Mouse (Mus musculus) left cerebral cortex, postnatal 25 days (tissue): ENCODE measurements around the gene Snx11. TPM values are rescaled to one million over a fixed set of nuclear protein-coding genes. Genes with fewer than 3 reads are reported as not detected.

Experiments
- DNase-seq, 2 experiments: peaks; one replicate each; pipeline ENCODE4 v3.0.0; 2022; ENCODE audit warnings: low spot score in 2 of 2, mixed read lengths in 1 of 2
- intact Hi-C: fragments of 180-260 bp; cut with DNase I; formaldehyde crosslinking; loops from one replicate; pipeline ENCODE4 v1.15.1; 2025
- total RNA-seq, 2 experiments: library from RNA; stranded (reverse); gene quantifications; 2 replicates each; pipeline ENCODE4 v1.2.3; 2021

The Snx11 gene
- total RNA-seq, 2 experiments from 2014 or later: 43.3 to 47.3 TPM

DNA sequence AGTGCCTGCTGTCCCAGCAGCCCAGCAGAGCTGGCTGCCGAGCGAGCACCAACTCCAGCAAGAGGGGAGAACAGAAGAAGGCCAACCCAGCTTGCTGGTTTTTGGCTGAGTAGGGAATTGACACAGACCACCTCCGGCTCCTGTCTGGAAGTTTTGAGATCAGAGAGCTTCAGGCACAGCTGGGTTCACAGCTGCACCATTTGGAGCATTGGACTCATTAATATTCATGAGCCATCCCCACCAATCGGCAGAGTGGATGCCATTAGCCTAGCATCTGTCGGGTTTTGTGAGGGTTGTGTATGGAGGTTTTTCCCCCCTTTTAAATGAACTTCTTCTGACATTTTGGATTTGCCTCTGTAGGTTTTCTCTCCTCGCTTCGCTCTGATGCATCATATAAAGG, 10.3 kb downstream of the Snx11 start:
- intact Hi-C loops: no loop called here
- DNase-seq: peak in 1 of 2 experiments; percentile 34

DNA sequence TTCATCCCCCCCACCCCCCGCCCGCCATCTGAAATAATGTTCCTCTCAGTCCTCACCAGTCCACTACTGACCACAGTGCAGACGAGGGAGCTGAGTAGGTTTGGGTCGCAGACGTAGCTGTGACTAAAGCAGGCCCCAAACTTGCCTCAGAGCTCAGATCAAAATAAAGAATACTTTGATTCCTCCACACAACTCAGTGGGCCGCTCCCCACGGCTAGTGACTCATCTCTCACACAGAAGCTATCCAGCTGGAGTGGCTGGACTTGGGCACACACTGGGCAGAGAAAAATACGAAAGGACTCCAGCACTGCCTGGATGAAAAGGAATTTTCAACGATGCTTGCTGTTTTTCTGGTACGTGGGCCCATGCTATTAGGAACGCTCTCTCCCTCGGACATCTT, 10.8 kb downstream of the Snx11 start:
- DNase-seq: peak in 1 of 2 experiments; percentile 81
- intact Hi-C loops: no loop called here

DNA sequence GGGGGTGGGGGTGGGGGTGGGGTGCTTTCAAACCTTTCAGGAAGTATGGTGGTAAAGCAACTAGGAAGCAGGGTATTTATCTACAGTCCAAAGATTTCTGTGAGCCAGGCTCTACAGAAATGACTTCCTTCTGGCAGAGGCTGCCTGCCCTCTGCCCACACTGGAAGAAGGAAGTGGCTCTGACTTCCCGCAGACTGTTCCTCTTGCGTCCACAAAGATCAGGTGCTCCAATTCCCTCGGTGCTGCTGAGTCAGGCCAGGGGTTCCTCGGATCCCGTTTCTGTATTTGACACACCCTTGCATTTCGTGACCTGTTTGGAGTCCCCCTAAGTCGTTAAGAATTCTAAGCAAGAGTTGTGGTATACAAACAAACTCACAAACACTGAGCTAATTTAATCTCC, 11.7 kb downstream of the Snx11 start:
- intact Hi-C loops: no loop called here
- no peak for DNase-seq

DNA sequence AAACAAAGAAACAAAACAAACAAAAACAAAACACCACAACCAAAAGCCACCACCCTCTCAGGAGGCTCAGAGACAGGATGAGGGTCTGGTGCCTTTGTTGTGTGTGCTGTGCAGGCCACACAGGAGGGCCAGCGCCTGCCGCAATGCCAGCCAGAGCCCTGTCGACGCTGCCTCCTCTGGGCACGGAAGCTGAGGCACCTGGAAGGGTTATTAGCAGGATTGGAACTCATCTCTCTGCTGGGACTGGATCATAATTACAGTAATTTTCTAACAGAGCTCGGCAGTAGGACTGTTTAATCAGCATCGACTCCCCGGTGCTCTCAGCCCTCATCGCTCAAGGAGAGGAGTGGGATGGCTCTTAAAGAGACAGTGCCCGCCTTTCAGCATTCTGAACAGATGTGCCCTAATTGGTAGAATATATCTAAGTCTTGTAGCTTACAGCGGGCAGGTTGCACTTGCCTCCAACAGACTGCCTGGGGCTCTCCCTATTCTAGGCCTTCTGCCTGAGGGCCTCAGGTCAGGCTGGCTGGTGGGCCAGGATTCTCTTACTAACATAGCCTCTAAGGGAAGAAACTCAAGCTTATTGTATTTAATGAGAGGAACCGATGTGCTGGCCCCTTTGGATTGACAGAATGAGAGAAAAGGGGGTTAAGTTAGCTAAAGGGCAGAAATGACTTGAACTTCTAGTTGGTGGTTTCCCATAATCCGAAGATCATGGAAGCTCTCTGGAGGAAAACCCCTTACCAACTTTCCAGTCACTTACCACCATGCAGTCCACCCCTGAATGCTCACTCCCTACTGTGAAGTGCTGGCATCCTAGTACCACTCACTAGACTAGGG, 12.6 kb downstream of the Snx11 start:
- DNase-seq: no peak
- intact Hi-C loops: no loop called here

DNA sequence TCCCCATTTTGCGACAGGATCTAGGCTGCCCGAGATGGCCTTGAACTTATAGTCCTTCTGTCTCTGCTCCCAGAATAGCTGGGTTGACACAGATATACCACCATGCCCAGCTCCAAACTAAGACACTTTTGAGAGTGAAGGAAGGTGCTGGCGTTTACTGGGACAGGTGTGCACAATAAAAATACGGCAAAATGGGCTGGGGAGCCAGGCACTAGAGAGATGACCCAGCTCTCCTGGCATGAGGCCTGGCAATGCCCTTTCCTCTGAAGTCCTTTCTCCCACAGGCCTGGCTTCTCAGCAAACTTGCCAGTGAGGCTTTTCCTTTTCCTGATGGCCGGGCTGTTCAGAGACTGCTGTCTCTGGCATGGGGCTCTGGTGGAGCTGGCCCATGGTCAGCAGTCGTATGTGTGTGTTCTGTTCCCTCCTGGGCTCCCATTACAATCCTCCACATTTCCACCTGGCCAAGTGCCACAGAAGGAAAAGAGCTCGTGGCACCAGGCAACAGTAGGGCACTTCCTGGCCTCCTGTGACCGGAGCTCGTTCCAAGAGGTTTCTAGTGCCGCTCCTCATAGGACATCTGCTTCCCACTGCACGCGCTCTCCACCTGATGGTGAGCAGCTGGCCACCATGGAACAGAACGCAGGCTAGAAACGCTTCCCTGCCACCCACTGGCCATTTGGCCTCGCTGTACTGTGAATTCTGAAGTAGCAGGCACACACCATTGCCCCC, 14.5 kb downstream of the Snx11 start:
- intact Hi-C loops: no loop called here
- no peak for DNase-seq

DNA sequence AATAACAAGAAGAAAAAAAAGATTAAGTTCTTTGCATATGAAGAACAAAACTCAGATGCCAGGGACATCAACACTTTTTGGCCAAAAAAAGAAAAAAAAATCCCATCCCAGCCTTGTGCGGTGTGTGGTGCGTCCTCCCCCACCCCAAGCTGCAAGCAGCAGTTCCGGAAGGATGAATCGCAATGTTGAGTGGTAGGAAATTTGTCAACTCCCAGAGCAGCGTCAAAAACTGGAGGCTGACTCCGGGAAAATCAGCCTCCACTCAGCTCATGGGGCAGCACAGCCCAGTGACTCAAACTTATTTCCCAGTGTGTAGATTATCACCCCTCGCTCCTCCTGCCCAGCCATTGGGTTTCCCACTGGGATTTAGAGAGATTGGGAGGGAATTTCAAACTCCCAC, 15.4 kb downstream of the Snx11 start:
- peak in 1 of 2 experiments; percentile 84 for DNase-seq
- intact Hi-C loops: loop anchor here (2.0 kb wide), 1 partner anchor 99 kb away; no protein-coding TSS in a partner anchor

DNA sequence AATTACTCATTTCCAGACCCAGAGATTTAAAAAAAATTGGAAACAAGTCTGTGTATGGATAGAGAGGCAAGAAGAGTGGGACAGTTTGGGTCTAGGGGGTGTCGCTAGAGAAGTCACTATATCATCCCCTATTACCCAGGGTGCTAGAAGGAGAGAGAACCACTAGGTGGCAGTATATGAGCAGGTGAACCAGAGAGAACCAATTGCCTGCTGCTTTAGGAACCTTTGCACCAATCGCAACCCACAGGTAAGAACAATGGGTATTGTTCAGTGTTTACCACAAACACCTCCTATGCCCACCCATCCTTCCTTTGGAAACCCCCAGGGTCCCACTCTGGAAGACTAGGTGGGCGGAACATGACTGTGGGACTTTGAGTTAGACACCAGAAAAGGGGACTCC, 17.3 kb downstream of the Snx11 start:
- peak in 1 of 2 experiments; percentile 78 for DNase-seq
- intact Hi-C loops: loop anchor here (2.0 kb wide), 1 partner anchor 101 kb away; no protein-coding TSS in a partner anchor

DNA sequence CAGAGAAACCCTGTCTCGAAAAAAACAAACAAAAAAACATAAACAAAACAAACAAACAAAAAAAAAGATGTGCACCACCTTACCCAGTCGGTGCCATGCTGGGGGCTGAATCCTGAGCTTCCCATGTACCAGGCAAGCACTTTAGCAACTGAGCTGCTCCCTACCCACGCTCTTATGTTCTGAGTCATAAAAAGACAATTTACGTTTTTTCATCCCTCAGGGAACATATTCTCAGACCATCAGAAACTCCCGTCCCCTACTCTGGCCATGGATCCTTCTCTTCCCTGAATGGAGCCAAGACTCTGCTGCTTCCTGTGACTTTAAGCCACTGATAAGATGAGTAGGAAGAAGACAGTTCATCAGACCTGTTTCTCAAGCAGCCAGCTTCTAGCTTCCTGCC, 19.0 kb downstream of the Snx11 start:
- DNase-seq: peak in 1 of 2 experiments; percentile 43
- intact Hi-C loops: no loop called here

DNA sequence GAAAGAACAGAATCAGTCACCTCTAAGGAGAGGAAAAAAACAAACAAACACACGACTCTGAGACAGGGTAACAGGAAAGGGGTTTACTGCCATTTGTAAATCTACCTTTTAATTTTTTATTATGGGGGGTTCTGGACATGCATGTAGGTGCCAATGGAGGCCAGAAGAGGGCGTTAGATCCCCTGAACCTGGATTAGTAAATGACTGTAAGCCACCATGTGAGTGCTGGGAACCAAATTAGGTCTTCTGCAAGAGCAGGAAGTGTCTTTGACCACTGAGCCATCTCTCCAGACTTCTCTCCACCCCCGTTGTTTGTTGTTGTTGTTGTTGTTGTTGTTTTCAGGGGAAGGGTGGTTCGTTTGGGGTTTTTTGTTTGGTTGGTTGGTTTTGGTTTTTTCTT, 19.9 kb downstream of the Snx11 start:
- intact Hi-C loops: no loop called here
- DNase-seq: no peak

DNA sequence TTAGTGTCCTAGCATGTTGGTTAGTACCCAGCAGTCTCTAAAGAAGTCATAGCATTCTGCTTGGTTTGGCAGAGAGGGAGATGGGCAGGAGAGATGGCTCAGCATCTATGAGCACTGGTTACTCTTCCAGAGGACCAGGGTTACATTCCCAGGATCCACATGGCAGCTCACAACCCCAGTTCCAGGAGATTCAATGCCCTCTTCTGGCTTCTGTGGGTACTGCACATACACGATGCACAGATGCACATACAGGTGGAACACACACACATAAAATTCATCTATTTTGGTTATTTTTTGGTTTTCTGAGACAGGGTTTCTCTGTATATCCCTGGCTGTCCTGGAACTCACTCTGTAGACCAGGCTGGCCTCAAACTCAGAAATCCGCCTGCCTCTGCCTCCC, 22.1 kb downstream of the Snx11 start:
- intact Hi-C loops: no loop called here
- DNase-seq: no peak

DNA sequence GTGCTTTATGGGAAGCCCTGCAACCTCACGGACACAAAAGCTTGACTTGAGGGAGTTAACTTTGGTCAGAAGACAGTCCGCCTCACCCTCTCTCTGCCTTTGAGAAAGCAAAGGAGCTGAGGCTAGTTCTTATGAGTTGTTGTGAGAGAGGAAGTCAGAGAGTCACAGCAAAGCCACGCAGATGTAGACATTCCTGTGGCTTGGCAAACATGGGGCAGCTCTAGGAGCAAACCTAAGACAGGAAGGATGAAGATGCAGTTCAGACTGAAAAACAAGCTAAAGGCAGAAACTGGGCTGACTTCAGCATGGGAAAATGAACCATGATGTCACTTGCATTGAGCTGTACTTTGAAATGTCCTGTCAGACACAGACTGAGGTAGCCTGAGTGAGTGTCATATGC, 29.8 kb downstream of the Snx11 start:
- no peak for DNase-seq
- intact Hi-C loops: loop anchor here (10.0 kb wide), 2 partner anchors 553 to 733 kb away; partner anchors contain the start of gene Hoxb13

DNA sequence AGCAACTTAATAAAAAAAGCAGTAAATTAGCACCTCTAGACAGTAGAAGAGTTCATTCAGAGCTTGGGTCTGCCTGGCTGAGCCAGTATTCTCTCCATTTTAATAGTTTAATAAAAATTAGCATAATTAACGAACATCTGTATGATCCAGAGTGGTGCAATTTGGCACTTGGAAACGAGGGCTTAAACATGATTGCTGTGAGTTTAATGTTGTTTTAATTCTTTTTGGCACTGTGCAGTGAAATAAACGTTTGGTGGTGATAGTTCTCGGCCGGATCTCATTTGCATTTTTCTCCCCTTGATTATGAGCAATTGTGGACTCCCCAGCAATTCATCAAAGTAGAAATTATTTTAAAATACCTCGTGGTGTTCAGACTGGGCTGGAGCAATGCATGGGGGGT, 30.7 kb downstream of the Snx11 start:
- no peak for DNase-seq
- intact Hi-C loops: loop anchor here (10.0 kb wide), 2 partner anchors 552 to 732 kb away; partner anchors contain the start of gene Hoxb13

DNA sequence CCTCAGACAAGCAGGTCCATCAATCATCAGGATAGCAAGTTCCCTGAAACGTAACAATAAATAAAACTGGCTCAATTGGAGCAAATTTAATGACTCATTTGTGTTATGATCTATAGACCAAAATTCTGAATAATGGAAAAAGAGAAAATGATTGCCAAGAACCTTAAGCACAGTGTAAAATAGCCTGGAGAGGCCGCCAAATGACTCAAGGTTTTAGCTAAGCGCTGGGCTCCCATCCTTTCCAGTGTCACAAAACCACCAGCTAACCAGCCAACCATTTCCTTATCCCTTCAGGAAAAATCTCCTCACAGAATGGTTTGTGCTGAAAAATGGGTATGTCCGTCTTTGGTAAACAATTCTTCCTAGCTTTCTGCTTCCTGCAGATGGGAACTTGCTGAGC, 33.5 kb downstream of the Snx11 start:
- intact Hi-C loops: loop anchor here (5.0 to 10.0 kb wide), 3 partner anchors 467 to 729 kb away; partner anchors contain the start of gene Hoxb13
- DNase-seq: no peak

DNA sequence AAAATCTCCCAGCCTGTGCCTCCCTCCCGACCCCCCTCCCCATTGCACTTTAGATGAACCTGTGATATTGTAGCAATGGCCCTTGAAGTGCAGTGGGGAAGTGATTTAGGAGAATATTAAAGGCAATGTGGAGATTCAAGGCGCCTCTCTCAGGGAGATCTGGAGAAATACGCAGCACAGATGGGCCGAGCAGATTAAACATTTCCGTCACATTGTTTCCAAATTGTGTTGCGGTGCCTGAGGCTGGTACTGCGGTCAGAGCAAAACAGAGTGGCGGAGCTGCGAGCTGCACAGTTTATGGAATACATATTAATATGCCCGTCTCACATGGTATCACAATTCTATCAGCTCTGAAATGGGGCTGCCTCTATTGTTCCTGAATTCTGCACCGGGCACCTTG, 34.4 kb downstream of the Snx11 start:
- intact Hi-C loops: loop anchor here (5.0 to 10.0 kb wide), 3 partner anchors 466 to 728 kb away; partner anchors contain the start of gene Hoxb13
- peak in 1 of 2 experiments; percentile 15 for DNase-seq

DNA sequence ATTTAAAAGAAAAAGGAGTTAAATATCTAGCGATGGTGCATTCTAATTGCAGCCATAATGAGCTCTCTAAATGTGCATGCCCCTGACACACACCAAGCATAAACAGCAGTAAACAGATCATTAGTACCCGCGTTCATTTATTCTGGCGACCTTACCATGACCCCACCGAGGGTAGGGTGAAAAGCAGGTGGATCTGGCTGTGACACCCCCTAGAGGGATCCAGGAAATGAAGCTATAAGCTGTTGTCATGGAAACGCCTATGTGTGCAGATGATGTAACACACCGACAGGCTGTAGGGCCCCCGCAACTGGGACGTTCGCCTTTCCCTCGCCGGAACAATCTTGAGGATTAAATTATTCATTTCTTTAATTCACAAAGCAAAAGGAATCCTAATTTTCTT, 35.4 kb downstream of the Snx11 start:
- DNase-seq: peak; percentile 44 to 71
- intact Hi-C loops: loop anchor here (5.0 to 10.0 kb wide), 3 partner anchors 465 to 727 kb away; partner anchors contain the start of gene Hoxb13

DNA sequence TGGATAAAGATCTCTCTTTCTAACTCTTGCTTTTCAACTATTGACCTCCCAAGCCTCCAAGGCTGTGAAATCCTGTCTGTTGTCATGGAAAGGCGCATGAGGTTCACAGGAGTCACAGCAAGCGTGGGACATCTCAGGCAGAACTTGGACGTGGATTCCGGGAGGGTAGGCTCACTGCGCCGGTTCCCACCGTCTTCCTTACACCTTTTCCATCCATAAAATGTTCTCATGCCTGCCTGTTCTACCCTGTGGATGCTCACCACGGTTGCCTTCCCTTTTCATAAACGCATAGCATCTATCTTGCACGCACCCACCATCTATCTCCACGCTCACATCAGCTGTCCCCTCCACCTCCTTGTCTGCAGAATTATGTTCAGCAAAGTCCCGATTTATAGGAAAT, 36.6 kb downstream of the Snx11 start:
- no peak for DNase-seq
- intact Hi-C loops: loop anchor here (5.0 to 10.0 kb wide), 3 partner anchors 463 to 726 kb away; partner anchors contain the start of gene Hoxb13

DNA sequence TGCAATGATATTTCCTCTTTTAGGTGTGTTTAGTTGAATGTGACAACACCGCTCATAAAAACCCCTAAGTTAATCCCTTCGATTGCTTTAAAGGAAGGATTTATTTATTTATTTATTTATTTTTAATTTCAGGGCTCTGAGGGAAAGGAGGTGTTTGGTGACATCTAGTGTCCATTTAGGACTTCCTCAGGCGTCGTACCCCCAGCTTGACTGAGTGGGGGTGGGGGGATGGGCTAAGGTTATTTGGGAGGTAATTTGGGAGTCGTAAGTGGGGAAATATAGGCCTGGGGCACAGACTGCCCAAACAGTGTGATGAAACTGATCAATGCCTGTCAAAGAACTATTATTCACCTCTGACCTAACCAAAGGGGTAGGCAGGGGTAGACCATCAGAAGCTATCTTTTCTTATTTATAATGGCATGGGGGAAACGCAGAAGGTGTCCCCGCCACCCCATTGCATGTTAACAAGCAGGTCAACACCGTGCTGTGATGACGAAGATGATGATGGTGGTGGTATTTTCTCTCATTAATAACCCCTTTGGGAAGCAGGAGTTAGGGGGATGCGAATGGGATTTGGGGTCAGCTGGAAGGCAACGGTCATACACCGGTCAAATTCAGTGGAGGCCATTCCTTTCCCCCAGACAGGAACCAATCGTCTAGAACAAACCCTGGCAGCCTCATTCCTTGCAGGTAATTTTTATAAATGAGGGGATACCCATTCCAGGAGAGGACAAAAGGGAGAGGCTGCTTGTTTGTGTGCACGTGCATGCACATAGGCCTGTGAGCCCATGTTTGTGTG, 39.5 kb downstream of the Snx11 start:
- no peak for DNase-seq
- intact Hi-C loops: loop anchor here (5.0 kb wide), 1 partner anchor 186 kb away; no protein-coding TSS in a partner anchor

DNA sequence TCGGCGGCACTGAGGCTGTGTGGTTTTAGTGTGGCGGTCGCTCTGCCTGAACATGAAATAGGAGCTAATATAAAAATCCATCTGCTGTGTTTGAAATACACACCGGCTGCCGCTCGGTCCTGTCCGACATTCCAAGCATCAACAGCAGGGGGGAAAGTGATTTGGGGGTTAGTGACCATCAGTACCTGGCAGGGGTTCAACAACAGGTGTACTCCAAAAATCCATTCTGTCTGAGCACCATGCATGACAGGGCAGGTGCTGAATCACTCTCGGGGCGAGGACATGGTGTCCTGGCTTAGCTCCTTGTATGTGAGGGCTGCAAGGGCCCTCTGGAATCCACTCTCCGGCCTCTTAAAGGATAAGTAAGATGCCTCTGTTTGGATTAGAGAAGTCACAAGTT, 41.0 kb downstream of the Snx11 start:
- intact Hi-C loops: loop anchor here (5.0 kb wide), 1 partner anchor 184 kb away; no protein-coding TSS in a partner anchor
- no peak for DNase-seq

DNA sequence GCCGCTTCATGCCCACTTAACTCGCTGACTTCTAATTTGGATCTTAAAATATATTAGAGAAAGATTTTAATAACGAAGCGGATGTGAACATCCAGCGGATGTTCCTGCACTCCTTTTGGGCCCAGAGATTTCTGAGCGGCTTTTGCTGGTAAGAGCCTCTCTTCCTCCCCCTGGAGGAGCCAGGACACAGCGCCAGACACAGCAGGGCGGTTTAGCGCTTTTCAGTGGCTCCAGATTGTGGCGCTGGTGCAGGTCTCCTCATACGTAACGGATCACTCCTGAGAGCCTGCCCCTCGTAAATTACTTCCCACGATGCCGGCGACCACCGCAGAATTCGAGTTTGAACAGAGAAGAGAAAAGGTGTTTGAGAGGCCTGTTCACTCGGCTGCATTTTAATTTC, 41.5 kb downstream of the Snx11 start:
- DNase-seq: peak; percentile 43 to 72
- intact Hi-C loops: loop anchor here (5.0 kb wide), 1 partner anchor 184 kb away; no protein-coding TSS in a partner anchor
